Mouse (Mus musculus) ES-E14 (cell line): Measurements from ENCODE around the gene Mgmt. TPM values are rescaled to one million over a fixed set of nuclear protein-coding genes. Genes with fewer than 3 reads are reported as not detected.

ENCODE experiments used
- DNase-seq: peaks from one replicate; pipeline ENCODE4 v3.0.0-alpha.2; 2013; ENCODE audit warnings: low read depth, low spot score
- H3K27ac ChIP-seq: 2 replicates; pipeline ENCODE4 v1.5.1; 2012; ENCODE audit warnings: low read depth, mild to moderate bottlenecking, low read length, moderate library complexity, mixed read lengths; ENCODE audit not compliant: poor library complexity, insufficient read depth, severe bottlenecking
- H3K36me3 ChIP-seq: 2 replicates; pipeline ENCODE4 v1.6.1; 2012; ENCODE audit warnings: mild to moderate bottlenecking, low read length, moderate library complexity, mixed read lengths; ENCODE audit not compliant: control insufficient read depth, poor library complexity, insufficient read depth, severe bottlenecking
- H3K4me1 ChIP-seq, 2 experiments: fragments of 150-350 bp in 1 of 2; sonication (generic) in 1 of 2; 2 replicates each; pipeline ENCODE4 v1.6.1; 2012; ENCODE audit warnings: low read length in 2 of 2, mild to moderate bottlenecking in 1 of 2, mixed read lengths in 1 of 2; ENCODE audit not compliant: control insufficient read depth in 2 of 2, insufficient read depth in 2 of 2, poor library complexity in 1 of 2
- H3K4me3 ChIP-seq, 2 experiments: fragments of 150-350 bp in 1 of 2; sonication (generic) in 1 of 2; 2 replicates each; pipeline ENCODE4 v1.5.1; 2012; ENCODE audit warnings: low read length in 2 of 2, low read depth in 1 of 2, mild to moderate bottlenecking in 1 of 2, mixed read lengths in 1 of 2; ENCODE audit not compliant: insufficient read depth in 1 of 2, poor library complexity in 1 of 2, severe bottlenecking in 1 of 2
- H3K9ac ChIP-seq: 2 replicates; pipeline ENCODE4 v1.6.1; 2012; ENCODE audit warnings: low read depth, mild to moderate bottlenecking, low read length, mixed read lengths; ENCODE audit not compliant: poor library complexity, insufficient read depth, severe bottlenecking
- H3K9me3 ChIP-seq: fragments of 150-350 bp; sonication (generic); 2 replicates; pipeline ENCODE4 v1.6.1; 2012; ENCODE audit warnings: low read depth, mild to moderate bottlenecking, low read length; ENCODE audit not compliant: control insufficient read depth, insufficient read depth
- CHD2 ChIP-seq: IDR thresholded peaks from 2 replicates; pipeline ENCODE4 v1.6.1; 2014; ENCODE audit warnings: mild to moderate bottlenecking, low read depth, low read length, inconsistent platforms
- HCFC1 ChIP-seq: IDR thresholded peaks from 2 replicates; pipeline ENCODE4 v1.6.1; 2012; ENCODE audit warnings: low read length, inconsistent platforms, borderline replicate concordance; ENCODE audit not compliant: insufficient read depth
- MAFK ChIP-seq: IDR thresholded peaks from 2 replicates; pipeline ENCODE4 v1.6.1; 2014; ENCODE audit warnings: mild to moderate bottlenecking, low read depth, low read length, inconsistent platforms; ENCODE audit not compliant: insufficient read depth
- ZC3H11A ChIP-seq: IDR thresholded peaks from 2 replicates; pipeline ENCODE4 v1.6.1; 2012; ENCODE audit warnings: low read depth, mild to moderate bottlenecking, inconsistent platforms, low read length, borderline replicate concordance
- ZNF384 ChIP-seq: IDR thresholded peaks from 2 replicates; pipeline ENCODE4 v1.6.1; 2012; ENCODE audit warnings: low read depth, low read length, inconsistent platforms
- in situ Hi-C, 2 experiments: fragments of 600-800 bp; cut with MboI; formaldehyde crosslinking; loops; one replicate each; pipeline ENCODE4 v1.15.1; 2025; ENCODE audit warnings: low sequenced_read_pairs in 2 of 2, inconsistent platforms in 1 of 2; ENCODE audit not compliant: unreplicated experiment in 2 of 2
- total RNA-seq: library from RNA; depleted of rRNA; stranded (reverse); fragments of 300-350 nt; gene quantifications from 2 replicates; pipeline ENCODE4 v1.2.3, GENCODE M21; 2012

Mgmt gene
- total RNA-seq, 1 experiment = 6.4 TPM

DNA sequence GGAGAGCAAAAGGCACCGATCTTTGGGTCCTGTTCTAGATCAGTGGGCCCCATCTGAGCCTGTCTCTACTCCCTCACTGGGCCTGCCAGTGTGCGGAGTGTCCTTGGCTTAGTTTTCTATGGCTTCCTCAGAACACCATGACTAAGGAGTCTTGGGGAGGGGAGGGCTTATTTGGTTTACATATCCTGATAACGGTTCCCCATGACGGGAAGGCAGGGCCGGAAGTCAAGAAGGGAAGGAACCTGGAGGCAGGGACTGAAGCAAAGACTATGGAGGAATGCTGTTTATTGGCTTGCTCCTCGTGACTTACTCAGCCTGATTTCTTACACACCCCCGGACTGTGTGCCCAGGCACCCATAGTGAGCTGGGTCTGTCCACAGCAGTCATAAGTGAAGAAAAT, 1.4 kb downstream of the Mgmt start:
- DNase-seq = no peak
- in situ Hi-C loops = no loop called here
- Histone ChIP-seq H3K4me1 (no peaks in the 10 kb centered on the region), H3K9me3 (no peaks in the 10 kb centered on the region), H3K36me3 (no peaks in the 10 kb centered on the region), H3K27ac (no peak overlapping the region), H3K9ac (no peak overlapping the region), H3K4me3 (no peak overlapping the region; a peak in 1 of 4 replicates)
- no peak for TF ChIP-seq ZC3H11A
- no peak for TF ChIP-seq CHD2
- TF ChIP-seq MAFK = no peak
- no peak for TF ChIP-seq ZNF384
- TF ChIP-seq HCFC1 = no peak

- no peak for DNase-seq
- TF ChIP-seq MAFK (no peak), CHD2 (no peak), HCFC1 (no peak), ZC3H11A (no peak), ZNF384 (no peak)
- Histone ChIP-seq H3K4me3 (no peak overlapping the region), H3K9me3 (no peaks in the 10 kb centered on the region), H3K27ac (no peak overlapping the region), H3K36me3 (no peaks in the 10 kb centered on the region), H3K4me1 (no peaks in the 10 kb centered on the region), H3K9ac (no peak overlapping the region)
- in situ Hi-C loops = no loop called here
Measured at GRCm38 (mm10) chr7:136897481-136897880, 3.1 kb downstream of the Mgmt start.

DNA sequence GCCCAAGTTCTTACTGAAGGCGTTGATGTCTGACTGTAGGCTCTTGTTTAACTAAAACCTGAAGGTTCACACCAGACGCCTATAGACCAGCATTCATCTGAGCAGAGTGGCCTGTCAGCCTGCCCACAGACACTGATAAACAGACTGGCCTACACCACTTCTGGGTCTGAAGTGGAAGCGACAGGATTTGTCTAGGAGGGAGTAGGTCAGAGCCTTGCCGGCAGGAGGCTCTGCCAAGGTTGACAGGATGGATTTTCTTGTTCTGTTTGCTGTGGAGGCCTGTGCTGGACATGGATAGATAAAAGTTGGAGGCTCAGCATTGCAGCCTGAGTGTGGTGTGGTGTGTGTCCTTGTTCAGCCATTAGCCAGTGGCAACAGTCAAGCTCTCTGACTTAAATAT, 3.6 kb downstream of the Mgmt start:
- DNase-seq = no peak
- Histone ChIP-seq H3K36me3 (no peaks in the 10 kb centered on the region), H3K4me1 (no peaks in the 10 kb centered on the region), H3K9ac (no peak overlapping the region), H3K9me3 (no peaks in the 10 kb centered on the region), H3K27ac (no peak overlapping the region), H3K4me3 (no peak overlapping the region)
- TF ChIP-seq CHD2 (no peak), MAFK (no peak), ZNF384 (no peak), HCFC1 (no peak), ZC3H11A (no peak)
- in situ Hi-C loops = no loop called here

- TF ChIP-seq MAFK (no peak), HCFC1 (no peak), ZNF384 (no peak)
- Histone ChIP-seq H3K9ac (no peak overlapping the region), H3K27ac (no peak overlapping the region), H3K36me3 (no peaks in the 10 kb centered on the region), H3K9me3 (no peaks in the 10 kb centered on the region), H3K4me3 (no peak overlapping the region), H3K4me1 (peaks cover 3 to 14% of the 10 kb centered on the region in 2 experiments; a peak in 2 of 4 replicates)
- in situ Hi-C loops = no loop called here
- no peak for DNase-seq
Measured at GRCm38 (mm10) chr7:136908616-136909144, 14.3 kb downstream of the Mgmt start.

DNA sequence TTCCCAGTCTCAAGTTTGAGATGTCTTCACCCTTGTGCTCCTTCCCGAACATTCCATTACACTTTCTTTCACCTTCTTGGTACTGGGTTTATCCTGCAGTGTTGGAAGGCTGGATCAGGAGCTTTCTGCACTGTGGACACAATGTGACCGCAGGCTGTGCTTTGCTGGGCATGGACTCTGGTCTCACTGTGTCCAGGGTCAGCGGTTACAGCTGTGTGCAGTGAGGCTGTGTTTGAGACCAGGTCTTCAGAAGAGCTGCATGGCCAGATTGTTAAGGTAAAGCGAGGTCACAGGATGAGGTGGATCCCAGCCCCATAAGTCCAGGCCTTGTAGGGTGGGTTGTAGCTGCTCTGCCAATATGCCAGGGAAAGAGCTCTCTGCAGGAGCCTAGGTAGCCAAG, 18.5 kb downstream of the Mgmt start:
- no peak for DNase-seq
- H3K4me1 ChIP-seq = peaks cover 3 to 14% of the 10 kb centered on the region in 2 experiments; a peak in 2 of 4 replicates
- no peak overlapping the region for H3K4me3 ChIP-seq
- H3K9me3 ChIP-seq = no peaks in the 10 kb centered on the region
- no peaks in the 10 kb centered on the region for H3K36me3 ChIP-seq
- no peak overlapping the region for H3K27ac ChIP-seq
- in situ Hi-C loops = no loop called here
- TF ChIP-seq ZC3H11A (no peak), CHD2 (no peak), MAFK (no peak)
- H3K9ac ChIP-seq = no peak overlapping the region
